Mouse (Mus musculus) adrenal gland (tissue): ENCODE data around the gene Bank1.

ENCODE experiments used
- intact Hi-C: fragments of 180-260 bp; cut with DNase I; formaldehyde crosslinking; loops from one replicate; pipeline ENCODE4 v1.15.1; 2025

Gene Bank1

DNA sequence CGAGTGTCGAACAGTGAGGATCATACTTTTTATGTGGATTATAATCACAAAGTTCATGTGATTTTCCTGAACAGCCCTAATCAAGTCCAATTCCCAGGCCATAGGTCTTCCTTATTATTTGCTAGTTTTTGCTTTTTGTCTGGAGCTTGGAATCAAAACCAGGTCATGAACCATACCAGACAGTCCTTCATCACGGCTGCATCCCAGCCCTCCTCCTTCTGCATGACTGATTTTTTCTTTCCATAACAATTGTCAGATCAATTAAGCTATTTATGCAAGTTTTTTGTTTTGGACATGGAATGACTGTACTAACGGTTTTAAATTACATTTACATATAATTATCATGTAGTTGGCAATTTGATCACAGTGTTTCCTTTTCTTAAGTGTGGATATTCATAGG is 315.2 kb downstream of the Bank1 start:
- intact Hi-C loops = no loop called here

DNA sequence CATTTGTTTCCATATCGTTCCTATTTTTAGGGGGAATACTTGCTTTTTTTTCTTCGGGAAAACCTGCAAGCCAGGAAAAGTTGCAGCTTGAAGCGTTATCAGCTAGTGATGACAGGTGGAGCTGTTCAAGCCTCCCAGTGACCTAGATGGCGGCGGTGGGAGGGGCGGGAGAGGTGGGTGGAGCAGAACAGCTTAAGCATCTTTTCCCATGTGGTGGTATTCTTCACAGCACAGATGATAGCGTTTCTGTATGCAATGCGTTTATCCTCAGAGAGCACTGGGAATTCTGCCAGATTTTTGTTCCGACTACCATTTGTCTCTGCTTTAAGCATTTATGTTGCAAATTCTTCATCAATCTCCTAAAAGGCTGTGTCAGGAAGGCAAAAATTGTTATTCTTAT is 318.0 kb downstream of the Bank1 start:
- intact Hi-C loops = no loop called here

DNA sequence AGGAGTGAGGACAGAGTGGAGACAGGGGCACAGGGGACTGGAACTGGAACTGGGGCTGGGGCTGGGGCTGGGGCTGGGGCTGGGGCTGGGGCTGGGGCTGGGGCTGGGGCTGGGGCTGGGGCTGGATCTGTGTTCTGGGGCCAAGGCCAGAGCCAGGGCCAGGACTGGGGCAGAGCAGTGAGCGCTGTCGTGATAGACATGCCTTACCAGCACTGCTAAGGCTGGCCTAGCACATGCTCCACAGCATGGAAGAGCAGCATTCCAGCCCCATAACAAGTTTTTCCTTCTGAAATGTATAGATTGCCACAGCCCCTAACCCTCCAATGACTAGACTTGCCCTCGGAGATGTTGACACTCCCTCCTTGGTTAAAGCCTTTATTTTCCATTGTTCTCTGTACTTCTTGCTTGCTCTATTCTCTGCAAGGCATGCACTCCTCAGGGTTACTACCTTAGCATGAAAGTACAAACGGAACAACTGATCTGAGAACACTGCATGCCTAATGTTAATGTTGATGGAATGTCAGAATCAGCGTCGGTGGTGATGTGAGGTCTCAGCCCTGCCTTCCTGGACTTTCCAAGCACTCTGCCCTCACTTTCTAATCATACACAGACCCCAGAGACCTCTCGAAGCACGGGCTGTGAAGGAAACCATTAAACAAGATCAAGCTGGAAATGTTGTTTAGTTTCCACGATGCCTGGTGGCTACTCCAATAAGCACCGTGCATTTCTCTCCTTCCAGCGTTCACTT is 318.6 kb downstream of the Bank1 start:
- intact Hi-C loops = no loop called here
